Mouse (Mus musculus) midbrain, embryonic 13.5 days (tissue): Measurements from ENCODE around the gene Csnk2a2. TPM values are rescaled to one million over a fixed set of nuclear protein-coding genes. Genes with fewer than 3 reads are reported as not detected.

ENCODE experiments used
- ATAC-seq: fragments of 200-750 bp; cut with Nextera tagmentation; 2 replicates; pipeline ENCODE4 v1.8.0; 2017; ENCODE audit warnings: mild to moderate bottlenecking, moderate TSS enrichment, moderate library complexity
- H3K27ac ChIP-seq: fragments of 300-500 bp; sonication (generic); 2 replicates; pipeline ENCODE4 v1.5.1; 2015; ENCODE audit warnings: inconsistent platforms, mild to moderate bottlenecking, moderate library complexity
- H3K27me3 ChIP-seq: fragments of 300-500 bp; sonication (generic); 2 replicates; pipeline ENCODE4 v1.6.1; 2015; ENCODE audit warnings: mild to moderate bottlenecking, inconsistent platforms
- H3K36me3 ChIP-seq: fragments of 300-500 bp; sonication (generic); 2 replicates; pipeline ENCODE4 v1.6.1; 2015; ENCODE audit warnings: mild to moderate bottlenecking, inconsistent platforms
- H3K4me1 ChIP-seq: fragments of 300-500 bp; sonication (generic); replicated peaks from 2 replicates; pipeline ENCODE4 v1.6.1; 2015; ENCODE audit warnings: inconsistent platforms
- H3K4me2 ChIP-seq: fragments of 300-500 bp; sonication (generic); replicated peaks from 2 replicates; pipeline ENCODE4 v1.6.1; 2015; ENCODE audit warnings: moderate library complexity, mild to moderate bottlenecking, inconsistent platforms
- H3K4me3 ChIP-seq: fragments of 300-500 bp; sonication (generic); replicated peaks from 2 replicates; pipeline ENCODE4 v1.5.1; 2015; ENCODE audit warnings: mild to moderate bottlenecking, inconsistent platforms
- H3K9ac ChIP-seq: fragments of 300-500 bp; sonication (generic); replicated peaks from 2 replicates; pipeline ENCODE4 v1.6.1; 2015; ENCODE audit warnings: mild to moderate bottlenecking, inconsistent platforms
- H3K9me3 ChIP-seq: fragments of 300-500 bp; sonication (generic); 2 replicates; pipeline ENCODE4 v1.6.1; 2016; ENCODE audit warnings: mild to moderate bottlenecking, inconsistent platforms
- WGBS: fragments of 180-500 bp; shearing (Covaris S2); methylation state at CpG from one replicate; pipeline ENCODE4 v1.1.7; 2015; 5-methylcytosine and 5-hydroxymethylcytosine counted together
- polyA plus RNA-seq: library from polyadenylated mRNA; unstranded; fragments of >200 nt; fragmentation: Nextera tagmentation; extraction: Ambion mirVana; gene quantifications from 2 replicates; pipeline ENCODE4 v1.2.1, GENCODE M21; 2015

Csnk2a2 gene
- polyA plus RNA-seq, 1 experiment from 2014 or later, result 11.2 TPM

DNA sequence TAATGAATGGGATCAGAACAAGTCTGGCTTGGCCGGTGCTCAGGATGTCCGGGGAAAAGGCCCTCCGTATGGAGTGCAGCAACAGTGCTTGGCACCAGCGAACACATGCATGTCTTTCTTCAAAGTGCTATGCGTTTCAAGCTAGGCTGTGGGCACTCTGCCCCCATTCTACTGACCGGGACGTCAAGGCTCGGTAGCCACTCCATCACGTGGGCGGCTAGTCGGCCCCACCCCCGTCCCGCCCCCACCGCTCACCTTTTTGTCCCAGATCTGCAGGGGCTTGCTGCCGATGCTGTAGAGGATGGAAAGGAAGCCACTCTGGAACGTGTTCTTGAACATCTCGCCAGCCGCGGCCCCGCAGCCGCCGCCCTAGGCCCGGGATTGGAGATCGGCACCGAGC is 55.6 kb downstream of the Csnk2a2 start:
- Histone ChIP-seq H3K4me1 (peaks cover 48% of the 10 kb centered on the region), H3K4me3 (peak overlapping the region; percentile 88), H3K27ac (peak overlapping the region; percentile 92), H3K9ac (peak overlapping the region; percentile 92), H3K4me2 (peak overlapping the region; percentile 91), H3K27me3 (no peaks in the 10 kb centered on the region), H3K36me3 (no peaks in the 10 kb centered on the region), H3K9me3 (no peaks in the 10 kb centered on the region)
- WGBS, result under 1% methylated on average over 25 of the region's 25 CpGs
- ATAC-seq, result no peak; the same call in 1 of the 2 replicates

DNA sequence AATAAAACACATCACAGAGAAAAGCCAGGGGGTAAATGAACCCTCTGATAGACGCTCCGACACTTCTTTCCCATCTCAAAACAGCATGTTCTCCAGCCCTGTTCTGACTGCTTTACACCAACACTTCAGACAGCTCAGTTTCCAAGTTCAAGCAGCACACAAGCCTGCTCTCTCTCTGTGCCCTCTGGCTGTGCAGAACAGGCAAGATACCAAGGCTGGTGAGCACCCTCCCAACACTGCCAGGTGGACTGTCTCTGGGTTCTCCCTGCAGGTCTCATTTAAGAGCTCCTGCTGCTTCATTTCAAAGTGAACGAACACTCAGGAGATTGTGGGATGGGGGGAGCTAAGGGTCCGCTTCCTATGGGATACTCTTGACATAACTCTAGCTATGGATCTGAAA is 56.7 kb downstream of the Csnk2a2 start:
- Histone ChIP-seq H3K27ac (0 out of 2 replicates have a peak overlapping the region, but pooled peaks have one; percentile 21), H3K36me3 (no peaks in the 10 kb centered on the region), H3K9ac (peak overlapping the region; percentile 92), H3K4me2 (peak overlapping the region; percentile 91), H3K4me1 (peaks cover 59% of the 10 kb centered on the region), H3K9me3 (no peaks in the 10 kb centered on the region), H3K4me3 (peak overlapping the region; percentile 88), H3K27me3 (no peaks in the 10 kb centered on the region)
- ATAC-seq, result no peak
- 71% methylated on average over 4 of the region's 4 CpGs for WGBS

DNA sequence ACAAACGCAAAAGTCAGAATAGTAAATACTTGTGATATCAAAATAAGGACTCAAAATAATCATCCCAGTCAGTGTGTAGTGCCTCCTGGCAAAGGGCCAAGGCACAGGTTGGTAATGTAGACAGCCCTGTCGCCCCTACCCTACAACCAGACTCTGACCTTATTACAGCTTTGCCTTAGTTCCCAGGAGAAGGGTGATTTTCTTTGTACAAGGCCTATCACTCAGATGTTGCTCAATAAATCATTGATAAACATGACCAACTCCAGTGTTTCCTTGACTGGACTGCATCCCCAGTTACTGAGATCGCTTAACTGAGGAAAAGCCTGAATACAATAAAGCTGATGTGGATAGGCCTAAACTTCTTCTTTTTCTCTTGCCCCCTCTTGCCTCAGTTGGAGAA is 57.4 kb downstream of the Csnk2a2 start:
- no peaks in the 10 kb centered on the region for H3K36me3 ChIP-seq
- no peaks in the 10 kb centered on the region for H3K9me3 ChIP-seq
- H3K4me3 ChIP-seq, result peak overlapping the region; percentile 88
- no peaks in the 10 kb centered on the region for H3K27me3 ChIP-seq
- peak overlapping the region; percentile 92; the same call in 1 of the 2 replicates for H3K9ac ChIP-seq
- peak overlapping the region; percentile 91 for H3K4me2 ChIP-seq
- H3K4me1 ChIP-seq, result peaks cover 66% of the 10 kb centered on the region
- WGBS, result 81% methylated on average over 3 of the region's 3 CpGs
- no peak for ATAC-seq
- no peak overlapping the region for H3K27ac ChIP-seq

DNA sequence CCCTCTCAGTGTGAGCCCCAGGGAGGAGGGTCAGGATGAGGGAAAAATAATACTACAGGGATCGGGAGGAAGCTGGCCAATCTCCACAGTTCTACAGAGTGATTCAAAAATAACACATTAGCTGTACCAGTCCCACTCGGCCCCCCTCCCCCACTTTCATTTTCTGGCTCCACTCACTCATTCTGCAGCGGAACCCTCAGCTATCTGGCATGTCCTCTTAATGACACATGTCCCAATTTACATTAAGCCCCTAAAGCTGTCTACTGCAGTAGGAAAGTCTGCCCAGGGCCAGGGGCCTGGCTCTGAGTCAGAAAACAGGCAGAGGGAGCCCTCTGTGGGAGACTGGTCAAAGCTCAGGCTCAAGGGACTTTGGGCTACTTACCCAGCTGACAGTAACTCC is 59.9 kb downstream of the Csnk2a2 start:
- Histone ChIP-seq H3K27ac (peak overlapping the region; percentile 78), H3K4me2 (peak overlapping the region; percentile 42), H3K27me3 (no peaks in the 10 kb centered on the region), H3K9ac (peak overlapping the region; percentile 17; the same call in 1 of the 2 replicates), H3K4me1 (peaks cover 85% of the 10 kb centered on the region), H3K9me3 (no peaks in the 10 kb centered on the region), H3K36me3 (no peaks in the 10 kb centered on the region), H3K4me3 (no peak overlapping the region; the same call in 1 of the 2 replicates)
- 3% methylated on average over 3 of the region's 3 CpGs for WGBS
- ATAC-seq, result peak; percentile 59

DNA sequence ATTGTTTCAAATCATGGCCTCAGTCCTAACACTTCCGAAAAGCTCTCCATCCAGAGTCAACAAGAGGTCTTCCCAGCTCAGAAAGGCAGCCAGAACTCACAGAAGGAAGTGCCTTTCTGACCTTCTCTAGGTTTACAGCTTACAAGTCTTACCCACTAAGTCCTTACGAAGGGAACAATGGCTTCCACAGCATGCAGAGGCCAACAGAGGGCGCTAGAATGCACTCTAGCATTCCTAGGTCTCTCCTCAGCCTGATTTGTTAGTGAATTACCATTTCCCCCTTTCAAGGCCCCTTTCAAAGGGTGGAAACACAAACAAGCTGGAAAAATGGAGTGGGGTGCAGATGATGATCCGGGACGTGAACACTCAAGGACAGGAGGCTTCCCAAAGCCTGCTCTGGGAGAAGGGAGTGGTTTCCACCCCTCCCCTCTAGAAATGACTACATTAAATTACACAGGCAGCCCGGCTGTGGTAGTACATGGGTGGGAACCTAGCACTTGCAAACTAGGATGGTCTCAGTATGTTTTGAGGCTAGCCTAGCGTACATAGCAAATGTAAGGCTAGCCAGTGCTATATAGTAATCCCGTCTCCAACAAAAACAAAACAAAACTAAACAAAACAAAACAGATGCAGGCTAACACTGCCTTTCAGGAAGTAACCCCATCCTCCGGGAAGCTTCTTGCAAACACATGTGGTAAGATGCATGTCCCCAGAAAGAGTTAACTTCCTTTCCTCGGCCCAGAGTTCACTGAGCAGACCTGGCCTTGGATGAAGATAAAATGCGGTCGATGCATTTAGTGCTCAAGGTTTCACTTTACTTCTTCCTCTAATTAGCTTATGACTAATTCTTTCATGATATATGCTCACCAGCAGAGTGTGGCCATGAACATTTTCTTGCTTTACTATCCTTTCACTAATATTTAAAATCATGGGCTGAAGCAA is 62.0 kb downstream of the Csnk2a2 start:
- 35% methylated on average over 12 of the region's 12 CpGs for WGBS
- Histone ChIP-seq H3K27me3 (no peaks in the 10 kb centered on the region), H3K4me2 (peak overlapping the region; percentile 38), H3K4me3 (no peak overlapping the region), H3K9me3 (no peaks in the 10 kb centered on the region), H3K27ac (peak overlapping the region; percentile 83), H3K4me1 (peaks cover 72% of the 10 kb centered on the region), H3K9ac (peak overlapping the region; percentile 4; the same call in 1 of the 2 replicates), H3K36me3 (peaks cover 6% of the 10 kb centered on the region)
- ATAC-seq, result peak; percentile 40

DNA sequence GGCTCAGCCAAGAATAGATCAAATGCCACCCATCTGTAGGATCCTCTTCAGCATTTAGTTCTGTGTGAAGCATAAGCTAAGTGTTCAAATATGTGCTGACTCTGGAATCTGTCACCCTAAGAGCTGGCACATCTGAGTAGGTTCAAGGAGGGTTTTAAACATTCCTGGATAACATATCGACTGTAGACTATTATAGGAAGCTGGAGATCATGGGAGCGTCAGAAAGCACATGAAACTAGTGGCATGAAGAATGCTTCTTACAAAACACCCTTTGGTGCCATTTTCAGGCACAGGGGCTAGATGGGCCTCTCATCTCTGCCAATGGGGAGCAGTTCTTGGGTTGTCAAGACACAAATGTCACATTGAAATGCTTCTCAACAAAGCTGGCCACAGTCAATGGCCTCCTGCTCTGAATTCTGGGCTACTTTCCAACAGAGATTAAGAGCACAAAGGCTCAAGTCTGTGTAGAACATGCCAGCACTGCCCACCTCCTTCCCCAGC is 63.0 kb downstream of the Csnk2a2 start:
- Histone ChIP-seq H3K27me3 (no peaks in the 10 kb centered on the region), H3K4me3 (no peak overlapping the region), H3K4me2 (peak overlapping the region; percentile 17; the same call in 1 of the 2 replicates), H3K9me3 (no peaks in the 10 kb centered on the region), H3K4me1 (peaks cover 62% of the 10 kb centered on the region), H3K36me3 (peaks cover 16% of the 10 kb centered on the region), H3K9ac (no peak overlapping the region), H3K27ac (peak overlapping the region; percentile 83)
- peak; percentile 72 for ATAC-seq
- WGBS, result 42% methylated on average over 2 of the region's 2 CpGs

DNA sequence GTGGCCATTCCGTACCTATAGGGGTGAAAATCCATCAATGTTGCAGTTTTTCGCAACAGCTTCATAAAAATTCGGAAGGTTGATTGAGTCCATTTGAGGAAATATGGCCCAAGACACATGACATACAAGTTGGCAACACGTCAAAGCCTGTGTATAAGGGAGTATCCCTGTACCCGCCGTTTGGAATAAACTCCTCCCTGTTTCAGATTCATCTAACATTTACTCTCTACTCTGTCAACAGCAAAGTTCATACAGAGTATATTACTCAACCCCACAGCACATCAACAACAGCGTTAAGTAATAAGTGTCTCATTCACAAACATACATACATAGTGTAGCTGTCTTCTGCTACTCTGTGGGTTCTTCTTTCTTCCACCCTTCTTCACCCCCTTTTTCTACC is 65.2 kb downstream of the Csnk2a2 start:
- peaks cover 42% of the 10 kb centered on the region for H3K4me1 ChIP-seq
- ATAC-seq, result no peak
- peaks cover 36% of the 10 kb centered on the region for H3K36me3 ChIP-seq
- WGBS, result 95% methylated on average over 7 of the region's 7 CpGs
- no peaks in the 10 kb centered on the region for H3K27me3 ChIP-seq
- H3K9ac ChIP-seq, result no peak overlapping the region
- no peak overlapping the region for H3K4me3 ChIP-seq
- H3K27ac ChIP-seq, result no peak overlapping the region
- no peak overlapping the region for H3K4me2 ChIP-seq
- no peaks in the 10 kb centered on the region for H3K9me3 ChIP-seq

DNA sequence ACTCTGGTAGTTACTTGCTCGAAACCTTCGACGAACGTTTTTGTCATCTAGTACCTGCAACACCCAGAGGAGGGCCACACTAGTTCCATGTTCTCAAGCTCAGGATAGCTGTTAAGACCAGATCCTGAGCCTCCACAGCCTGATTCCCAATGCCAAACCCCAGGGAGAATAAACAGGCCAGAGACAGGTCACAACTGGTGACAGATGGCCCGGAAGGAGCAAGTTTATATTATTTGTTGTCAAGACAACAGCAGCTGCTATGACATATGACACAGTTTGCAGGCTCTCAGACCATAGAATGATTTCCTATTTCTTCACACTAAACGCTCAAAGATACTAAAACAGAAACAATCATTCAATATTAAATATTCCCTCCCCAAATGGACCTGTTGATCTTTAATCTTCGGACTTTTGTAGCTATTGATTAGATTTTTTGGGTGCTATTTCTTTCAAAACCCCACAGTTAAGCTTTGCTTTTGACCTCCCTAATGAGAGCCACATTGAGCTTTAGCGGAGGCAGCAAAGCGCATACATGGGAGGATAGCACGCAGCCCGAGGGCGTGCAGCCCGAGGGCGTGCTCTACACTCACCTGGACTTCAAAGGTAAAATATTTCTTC is 67.5 kb downstream of the Csnk2a2 start:
- Histone ChIP-seq H3K36me3 (peaks cover 49% of the 10 kb centered on the region), H3K9me3 (no peaks in the 10 kb centered on the region)
- ATAC-seq, result no peak

DNA sequence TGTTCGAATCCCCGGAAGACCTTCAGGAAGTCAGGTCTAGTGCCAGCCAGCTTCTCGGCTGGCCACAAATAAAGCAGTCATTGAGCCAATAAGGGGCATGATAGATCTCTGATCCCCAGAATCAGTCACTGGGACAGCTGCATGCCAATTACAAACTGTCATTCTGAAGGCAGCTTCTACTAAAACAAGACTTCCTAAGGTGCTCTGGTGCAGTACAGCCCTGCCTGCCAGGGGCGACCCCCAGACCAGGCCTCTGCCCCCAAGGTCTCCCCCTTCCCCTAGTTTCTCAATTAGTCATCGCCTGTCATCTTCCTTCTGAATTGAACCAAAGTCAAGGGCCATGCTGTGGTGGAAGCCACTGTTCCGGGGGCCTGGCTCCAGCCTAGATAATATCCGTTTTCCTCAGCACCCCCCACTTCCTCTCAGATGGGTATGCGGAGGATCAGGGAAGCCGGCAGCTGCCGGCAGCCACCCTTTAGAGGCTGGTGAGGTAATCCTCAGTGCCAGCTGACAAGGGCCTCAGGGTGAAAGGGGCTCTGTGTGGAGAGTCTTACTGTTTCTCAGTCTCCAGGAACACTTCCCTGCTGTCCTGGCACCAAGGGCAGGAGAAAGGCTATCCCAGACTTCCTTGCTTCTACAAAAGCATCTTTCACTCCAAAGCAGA is 78.4 kb downstream of the Csnk2a2 start:
- Histone ChIP-seq H3K9me3 (no peaks in the 10 kb centered on the region), H3K36me3 (no peaks in the 10 kb centered on the region), H3K4me1 (peaks cover 8% of the 10 kb centered on the region; the same call in 1 of the 2 replicates), H3K4me2 (no peak overlapping the region), H3K4me3 (no peak overlapping the region), H3K9ac (no peak overlapping the region), H3K27me3 (no peaks in the 10 kb centered on the region), H3K27ac (peak overlapping the region; percentile 19; the same call in 1 of the 2 replicates)
- 55% methylated on average over 10 of the region's 10 CpGs for WGBS
- ATAC-seq, result 0 out of 2 replicates have a peak, but pooled peaks have one; percentile 45

More for the DNA sequence above, 67.5 kb downstream of the Csnk2a2 start:
- H3K27ac ChIP-seq, result no peak overlapping the region
- H3K4me3 ChIP-seq, result no peak overlapping the region
- H3K27me3 ChIP-seq, result no peaks in the 10 kb centered on the region
- H3K4me2 ChIP-seq, result no peak overlapping the region
- WGBS, result 95% methylated on average over 14 of the region's 14 CpGs
- H3K4me1 ChIP-seq, result peaks cover 18% of the 10 kb centered on the region
- H3K9ac ChIP-seq, result no peak overlapping the region

DNA sequence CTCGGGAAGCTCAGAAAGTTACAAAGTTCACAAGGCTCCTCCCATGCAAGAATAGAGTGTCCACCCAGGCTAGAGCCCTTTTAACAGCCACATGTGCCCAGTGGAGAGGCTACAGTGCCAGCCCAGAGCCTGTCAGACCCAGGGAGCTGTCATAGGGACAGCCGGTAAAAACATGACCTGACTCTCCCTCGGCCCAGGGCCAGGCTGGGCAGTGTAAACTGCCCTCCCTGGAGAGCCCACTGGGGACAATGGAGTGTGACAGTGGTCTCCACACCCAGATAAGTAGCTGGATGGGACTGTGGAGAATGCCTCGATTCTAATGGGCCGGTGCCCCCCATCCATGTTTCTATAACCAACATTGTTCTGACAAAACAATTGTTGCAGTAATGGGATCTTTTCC is 80.3 kb downstream of the Csnk2a2 start:
- H3K4me2 ChIP-seq, result no peak overlapping the region

DNA sequence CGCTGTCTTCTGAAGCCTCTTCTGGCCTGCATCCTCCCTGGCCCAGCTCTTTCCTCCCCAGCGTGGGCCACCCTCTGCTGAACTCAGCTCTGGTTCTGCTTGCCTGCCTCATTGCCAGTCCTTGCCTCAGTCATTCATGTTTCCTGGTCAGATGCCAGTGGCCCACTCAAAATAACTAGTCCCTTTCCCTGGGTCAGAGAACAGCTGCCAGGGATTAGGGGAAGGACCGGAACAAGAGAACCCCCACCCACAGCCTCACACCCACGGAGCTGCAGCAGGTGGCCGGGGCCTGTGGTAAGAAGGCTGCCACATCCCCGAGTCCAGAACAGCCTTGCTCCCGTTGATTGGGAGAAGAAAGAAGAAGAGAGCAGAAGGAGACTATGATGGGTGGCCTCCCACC is 88.7 kb downstream of the Csnk2a2 start:
- Histone ChIP-seq H3K27ac (no peak overlapping the region), H3K9ac (no peak overlapping the region), H3K4me3 (no peak overlapping the region), H3K36me3 (no peaks in the 10 kb centered on the region), H3K27me3 (no peaks in the 10 kb centered on the region), H3K9me3 (no peaks in the 10 kb centered on the region), H3K4me1 (peaks cover 11% of the 10 kb centered on the region; the same call in 1 of the 2 replicates), H3K4me2 (no peak overlapping the region)
- ATAC-seq, result no peak
- WGBS, result 73% methylated on average over 7 of the region's 7 CpGs

More for the DNA sequence above, 80.3 kb downstream of the Csnk2a2 start:
- no peak overlapping the region for H3K27ac ChIP-seq
- no peak overlapping the region for H3K4me3 ChIP-seq
- no peaks in the 10 kb centered on the region for H3K27me3 ChIP-seq
- H3K9ac ChIP-seq, result no peak overlapping the region
- peaks cover 8% of the 10 kb centered on the region; the same call in 1 of the 2 replicates for H3K4me1 ChIP-seq
- WGBS, result 85% methylated on average over 5 of the region's 5 CpGs
- no peak for ATAC-seq
- H3K36me3 ChIP-seq, result no peaks in the 10 kb centered on the region
- H3K9me3 ChIP-seq, result no peaks in the 10 kb centered on the region
